Mouse (Mus musculus) NIH3T3 (cell line): Measurements from ENCODE around the gene Fv1.
"Not testable (repeated sequence)": the region's sequence is repeated elsewhere in the genome, so short reads cannot be mapped to it uniquely, and the experiment has no call there.

ENCODE experiments used
- DNase-seq: peaks from one replicate; pipeline ENCODE4 v3.0.0-alpha.2; 2012; ENCODE audit warnings: low read depth

Gene Fv1

GRCm38 (mm10) chr4:147868450-147869031, at the start of gene Fv1, which contains the start of gene Miip:
Gene Fv1, plus strand, starts transcription at chr4:147868979.
Gene Miip, minus strand, starts transcription at chr4:147868816.
- peak; percentile 96 for DNase-seq

- not testable (repeated sequence) for DNase-seq
Observed at GRCm38 (mm10) chr4:147819659-147820058, 49.1 kb upstream of the Fv1 start.

DNA sequence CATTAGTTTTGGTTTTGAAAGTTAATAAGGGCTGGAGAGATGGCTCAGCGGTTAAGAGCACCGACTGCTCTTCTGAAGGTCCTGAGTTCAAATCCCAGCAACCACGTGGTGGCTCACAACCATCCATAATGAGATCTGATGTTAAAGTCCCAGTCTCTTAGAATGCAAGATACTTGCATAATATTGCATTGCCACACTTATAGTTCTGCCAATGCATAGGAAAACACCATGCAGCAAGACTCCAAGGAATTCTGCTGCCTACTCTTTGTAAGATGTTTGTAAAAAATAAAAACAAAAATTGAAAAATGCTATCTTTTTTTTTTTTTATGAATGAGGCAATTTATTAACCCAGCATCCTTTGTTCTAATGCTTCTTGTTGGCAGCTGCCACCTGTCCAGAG, 47.4 kb upstream of the Fv1 start:
- DNase-seq = not testable (repeated sequence)

DNA sequence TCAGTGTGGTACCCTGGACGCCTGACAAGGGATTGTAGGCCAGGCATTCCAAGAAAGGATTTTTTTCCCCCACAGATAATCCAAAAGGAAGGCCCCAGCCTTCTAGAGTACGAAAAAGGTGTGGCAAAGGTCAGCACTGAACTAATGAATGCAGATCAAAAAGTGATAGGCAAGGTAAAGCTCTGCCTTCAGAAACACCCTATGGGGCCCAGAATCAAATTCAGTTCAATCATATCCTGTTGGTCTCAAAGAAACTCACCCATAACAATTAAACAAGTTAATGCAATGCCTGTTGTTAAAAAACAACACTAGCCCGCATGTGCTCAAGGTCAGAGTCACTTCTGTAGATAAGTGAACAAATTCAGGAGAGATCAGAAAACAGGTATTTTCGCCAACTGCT, 44.4 kb upstream of the Fv1 start:
- DNase-seq = no peak

DNA sequence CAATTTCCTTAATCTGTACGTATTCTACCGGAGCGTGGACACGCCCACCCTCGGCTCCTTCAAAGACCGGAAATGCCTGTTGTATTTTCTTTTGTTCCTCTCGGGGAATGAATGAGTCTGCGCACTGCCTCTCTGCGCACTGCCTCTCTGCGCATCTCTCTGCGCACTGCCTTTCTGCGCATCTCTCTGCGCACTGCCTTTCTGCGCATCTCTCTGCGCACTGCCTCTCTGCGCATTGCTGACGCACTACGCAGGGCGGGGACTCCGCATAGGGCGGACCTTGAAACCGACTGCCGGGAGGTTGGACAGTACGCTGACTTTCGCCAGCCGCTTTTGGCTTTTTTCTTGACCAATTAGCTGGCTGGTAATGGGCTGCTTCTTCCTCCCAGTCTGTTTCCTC, 29.5 kb upstream of the Fv1 start:
- not testable (repeated sequence) for DNase-seq

- no peak for DNase-seq
Observed at GRCm38 (mm10) chr4:147842871-147843270, 25.9 kb upstream of the Fv1 start.

GRCm38 (mm10) chr4:147847614-147848583, 20.9 kb upstream of the Fv1 start, which contains the start of gene Zfp933:
Gene Zfp933, minus strand, starts transcription at chr4:147848366.
- peak; percentile 87 for DNase-seq

DNA sequence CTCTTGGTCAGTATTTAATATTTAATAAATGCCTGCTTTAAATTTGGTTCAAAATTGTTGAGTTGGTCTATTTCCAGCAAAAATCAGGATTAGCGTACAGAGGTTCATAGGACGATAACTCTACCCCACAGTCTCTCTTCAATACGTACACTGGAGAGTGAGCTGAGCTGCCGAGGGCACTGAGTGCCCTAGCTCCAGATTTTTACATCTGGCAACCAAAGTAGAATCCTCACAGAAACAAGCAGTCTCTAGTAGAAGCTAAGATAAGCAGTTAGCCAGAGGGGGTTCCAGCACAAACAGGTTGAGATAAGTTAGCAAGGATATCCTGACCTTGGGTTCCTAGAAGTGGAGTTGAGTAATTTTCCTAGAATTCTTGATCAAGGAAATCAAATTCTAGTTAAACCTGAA, 20.2 kb upstream of the Fv1 start:
- no peak for DNase-seq

GRCm38 (mm10) chr4:147850776-147851175, 18.0 kb upstream of the Fv1 start:
- DNase-seq = no peak

- no peak for DNase-seq
Observed at GRCm38 (mm10) chr4:147862051-147862450, 6.7 kb upstream of the Fv1 start.

DNA sequence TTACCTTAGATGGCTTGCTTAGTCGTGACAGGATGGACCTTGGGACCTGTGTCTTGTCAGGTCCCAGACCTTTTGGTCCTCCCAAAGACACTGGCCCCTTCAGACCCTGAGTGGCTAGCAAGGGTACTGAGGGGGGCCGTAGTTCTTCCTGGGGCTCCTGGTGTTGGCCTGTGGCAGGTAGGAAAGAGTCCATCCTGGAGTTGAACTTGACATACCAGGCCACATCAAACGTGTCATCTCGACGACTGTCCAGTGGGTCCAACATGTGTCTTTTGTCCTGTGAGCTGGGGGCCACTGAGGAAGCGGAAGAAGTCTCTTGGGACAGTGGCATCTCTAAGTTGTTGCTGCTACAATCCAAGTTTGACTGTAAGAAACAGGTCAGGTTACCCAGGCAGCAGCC, 3.1 kb upstream of the Fv1 start:
- DNase-seq = no peak

GRCm38 (mm10) chr4:147866056-147866455, 2.7 kb upstream of the Fv1 start:
- no peak for DNase-seq

DNA sequence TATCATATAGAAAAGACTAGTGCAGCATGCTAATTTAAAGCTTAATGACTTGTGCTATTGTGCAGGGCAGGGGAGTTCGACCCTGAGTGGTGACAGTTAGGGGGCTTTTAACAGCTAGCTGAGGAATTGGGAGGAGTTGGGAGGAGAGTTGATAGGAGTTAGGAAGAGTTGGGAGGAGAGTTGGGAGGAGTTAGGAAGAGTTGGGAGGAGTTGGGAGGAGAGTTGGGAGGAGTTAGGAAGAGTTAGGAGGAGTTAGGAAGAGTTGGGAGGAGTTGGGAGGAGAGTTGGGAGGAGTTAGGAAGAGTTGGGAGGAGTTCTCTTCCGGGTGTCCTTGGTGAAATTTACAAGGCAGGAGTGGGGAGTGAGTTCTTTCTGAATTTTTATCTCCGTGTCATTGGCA, 2.0 kb upstream of the Fv1 start:
- DNase-seq = peak; percentile 27

DNA sequence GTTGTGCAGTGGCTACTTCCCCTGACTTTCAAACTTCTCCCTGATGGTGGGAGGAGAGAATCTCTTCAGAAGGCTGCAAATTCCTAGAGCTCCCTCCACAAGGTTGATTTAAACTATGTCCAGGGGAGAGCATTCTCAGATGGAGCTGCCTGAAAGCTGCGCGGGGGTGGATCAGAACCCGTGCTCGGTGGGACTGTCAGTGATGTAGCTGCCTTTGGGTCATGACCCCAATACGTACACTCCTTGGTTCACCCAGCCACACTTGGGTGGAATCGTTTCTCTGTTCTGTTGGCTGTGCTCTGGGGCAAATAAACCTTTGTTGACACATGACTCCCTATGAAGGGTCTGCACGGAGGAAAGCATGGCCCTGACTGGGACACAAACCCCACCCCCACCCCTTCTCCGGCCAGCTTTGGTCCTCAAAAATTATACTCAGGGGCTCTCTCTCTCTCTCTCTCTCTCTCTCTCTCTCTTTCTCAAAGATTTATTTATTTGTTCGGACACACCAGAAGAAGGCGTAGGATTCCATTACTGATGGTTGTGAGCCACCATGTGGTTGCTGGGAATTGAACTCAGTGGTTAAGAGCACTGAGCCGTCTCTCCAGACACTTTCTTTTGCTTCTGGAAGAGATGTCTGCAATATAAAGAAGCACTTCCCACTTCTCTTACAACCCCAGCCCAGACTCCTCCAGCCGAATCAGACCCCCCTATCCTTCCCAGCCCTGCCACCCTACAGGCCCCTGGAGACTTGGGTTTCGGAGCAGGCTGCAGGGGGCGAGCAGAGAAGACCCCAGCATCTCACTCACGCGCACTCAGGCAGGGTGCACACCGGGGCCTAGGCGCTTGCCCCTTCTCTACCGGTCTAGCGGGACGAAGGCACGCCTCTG, 973 bp upstream of the Fv1 start:
- peak; percentile 51 for DNase-seq

GRCm38 (mm10) chr4:147869238-147869637, 459 bp downstream of the Fv1 start:
- no peak for DNase-seq

DNA sequence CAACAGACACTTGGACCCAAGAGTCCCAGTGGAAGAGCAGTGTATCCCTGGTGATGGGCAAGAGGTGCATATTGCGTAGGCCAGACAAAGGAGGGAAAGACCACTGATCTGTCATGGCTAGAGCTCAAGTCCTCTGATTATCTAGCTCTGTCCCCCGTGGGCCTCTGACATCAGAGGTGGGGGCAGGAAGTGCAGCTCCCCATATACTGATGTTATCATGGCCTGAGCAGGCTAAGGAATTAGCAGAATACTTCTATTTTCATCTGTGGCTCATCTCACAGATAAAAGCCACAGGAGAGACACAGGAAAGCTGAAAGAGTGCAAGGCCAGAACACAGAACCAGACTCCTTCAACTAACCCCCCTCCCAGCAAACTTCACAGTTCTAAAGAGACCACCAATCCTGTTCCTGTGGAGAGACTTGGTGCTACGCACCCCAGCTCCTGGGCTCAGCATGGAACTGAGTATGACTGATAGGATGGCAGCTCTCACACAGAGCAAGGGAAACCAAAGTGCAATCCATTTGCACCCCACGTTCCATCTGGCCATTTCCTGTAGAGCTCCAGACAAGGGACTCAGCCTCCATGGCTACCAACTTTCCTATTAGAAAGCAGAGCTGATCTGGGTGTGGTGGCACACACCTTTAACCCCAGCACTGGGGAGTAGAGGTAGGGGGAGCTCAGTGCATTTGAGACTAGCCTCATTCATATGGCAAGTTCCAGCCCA, 7.2 kb downstream of the Fv1 start:
- DNase-seq = no peak

DNA sequence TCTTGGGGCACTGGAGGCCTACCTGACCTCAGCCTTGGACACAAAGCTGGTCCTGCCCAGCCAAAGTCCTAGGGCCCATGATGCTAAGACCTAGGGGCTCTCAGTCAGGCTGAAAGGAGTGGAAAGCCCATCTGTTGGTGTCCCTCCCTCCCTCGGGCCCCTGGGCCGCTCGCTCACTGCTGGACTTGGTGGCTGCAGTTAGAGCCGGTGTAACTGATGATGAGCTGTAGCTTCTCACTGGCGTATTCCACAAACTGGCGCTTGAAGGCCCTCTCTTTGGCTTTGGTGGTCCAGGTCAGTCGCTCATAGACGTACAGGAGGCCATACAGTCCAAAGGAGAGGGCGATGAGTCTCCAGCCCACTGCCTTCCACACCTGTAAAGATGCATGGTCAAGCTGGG, 9.8 kb downstream of the Fv1 start:
- no peak for DNase-seq

GRCm38 (mm10) chr4:147879456-147879855, 10.7 kb downstream of the Fv1 start:
- DNase-seq = no peak

- no peak for DNase-seq
Observed at GRCm38 (mm10) chr4:147879865-147880264, 11.1 kb downstream of the Fv1 start.

DNA sequence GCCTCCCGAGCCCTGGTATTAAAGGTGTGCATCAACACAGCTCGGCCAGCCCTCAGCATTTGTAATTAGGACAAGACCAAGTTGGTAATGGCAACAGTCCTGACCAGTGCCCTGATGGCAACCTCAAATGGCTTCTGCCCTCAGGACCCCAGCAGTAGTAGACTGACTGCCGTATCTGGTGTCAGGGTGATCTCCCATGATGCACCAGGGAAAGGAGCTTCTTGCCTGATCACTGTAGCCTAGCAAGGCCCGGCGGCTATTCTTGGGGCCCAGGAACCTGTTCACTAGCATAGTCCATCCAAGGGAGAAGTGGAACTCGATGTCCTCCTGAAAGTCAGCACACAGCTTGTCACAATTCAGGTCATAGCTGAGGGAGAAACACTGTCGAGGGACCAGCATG, 13.0 kb downstream of the Fv1 start:
- no peak for DNase-seq

- no peak for DNase-seq
Observed at GRCm38 (mm10) chr4:147883041-147883440, 14.3 kb downstream of the Fv1 start.

DNA sequence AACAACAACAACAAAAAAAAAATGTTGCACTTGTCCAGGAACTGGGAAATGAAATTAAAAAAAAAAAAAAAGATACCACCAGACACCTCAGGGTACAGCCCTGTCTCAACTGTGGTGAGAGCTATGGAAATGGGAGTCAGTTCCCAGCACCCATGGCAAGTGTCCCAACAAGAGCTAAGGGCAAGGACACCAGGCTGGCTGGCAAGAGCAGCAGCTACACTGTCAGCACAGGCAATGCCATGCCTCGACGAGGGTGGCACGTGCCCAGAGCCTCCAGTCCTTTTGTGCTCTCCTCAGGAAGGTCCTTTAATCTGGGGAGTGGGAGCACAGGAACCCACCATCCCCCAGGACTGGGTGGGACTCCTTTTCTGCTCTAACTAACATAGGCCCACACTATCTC, 15.4 kb downstream of the Fv1 start:
- DNase-seq = no peak
